Mouse (Mus musculus) embryonic facial prominence, embryonic 14.5 days (tissue): Measurements from ENCODE around the gene Rnf157. TPM values are rescaled to one million over a fixed set of nuclear protein-coding genes. Genes with fewer than 3 reads are reported as not detected.

ENCODE experiments used
- ATAC-seq: fragments of 200-750 bp; cut with Nextera tagmentation; 2 replicates; pipeline ENCODE4 v1.8.0; 2017; ENCODE audit warnings: low read depth, moderate number of reproducible peaks, moderate TSS enrichment
- DNase-seq: peaks from one replicate; pipeline ENCODE4 v3.0.0-alpha.2; 2015; ENCODE audit warnings: low spot score
- H3K27ac ChIP-seq: fragments of 300-500 bp; sonication (generic); replicated peaks from 2 replicates; pipeline ENCODE4 v1.5.1; 2014; ENCODE audit warnings: low read depth, mild to moderate bottlenecking, low read length, moderate library complexity
- H3K27me3 ChIP-seq: fragments of 300-500 bp; sonication (generic); replicated peaks from 2 replicates; pipeline ENCODE4 v1.6.1; 2014; ENCODE audit warnings: low read length; ENCODE audit not compliant: control insufficient read depth, insufficient read depth
- H3K36me3 ChIP-seq: fragments of 300-500 bp; sonication (generic); 2 replicates; pipeline ENCODE4 v1.6.1; 2014; ENCODE audit warnings: low read length, mixed read lengths; ENCODE audit not compliant: control insufficient read depth, insufficient read depth
- H3K4me1 ChIP-seq: fragments of 300-500 bp; sonication (generic); 2 replicates; pipeline ENCODE4 v1.6.1; 2014; ENCODE audit warnings: antibody characterized with exemption, low read length; ENCODE audit not compliant: control insufficient read depth, insufficient read depth
- H3K4me2 ChIP-seq: fragments of 300-500 bp; sonication (generic); 2 replicates; pipeline ENCODE4 v1.6.1; 2014; ENCODE audit warnings: low read depth, mild to moderate bottlenecking, low read length, moderate library complexity, mixed read lengths
- H3K4me3 ChIP-seq: fragments of 300-500 bp; sonication (generic); 2 replicates; pipeline ENCODE4 v1.5.1; 2014; ENCODE audit warnings: low read depth, mild to moderate bottlenecking, low read length
- H3K9ac ChIP-seq: fragments of 300-500 bp; sonication (generic); 2 replicates; pipeline ENCODE4 v1.6.1; 2014; ENCODE audit warnings: low read depth, mild to moderate bottlenecking, low read length, moderate library complexity, mixed read lengths
- H3K9me3 ChIP-seq: fragments of 300-500 bp; sonication (generic); 2 replicates; pipeline ENCODE4 v1.6.1; 2016; ENCODE audit warnings: low read length; ENCODE audit not compliant: control insufficient read depth
- WGBS: fragments of 180-500 bp; shearing (Covaris S2); extraction: QIAGEN DNeasy Blood & Tissue Kit; methylation state at CpG from one replicate; pipeline ENCODE4 v1.1.7; 2014; 5-methylcytosine and 5-hydroxymethylcytosine counted together
- polyA plus RNA-seq: library from polyadenylated mRNA; unstranded; fragments of >200 nt; fragmentation: Nextera tagmentation; extraction: Ambion mirVana; gene quantifications from 2 replicates; pipeline ENCODE4 v1.2.1, GENCODE M21; 2014

Rnf157 gene
- polyA plus RNA-seq, 1 experiment from 2014 or later, result 17.7 TPM

DNA sequence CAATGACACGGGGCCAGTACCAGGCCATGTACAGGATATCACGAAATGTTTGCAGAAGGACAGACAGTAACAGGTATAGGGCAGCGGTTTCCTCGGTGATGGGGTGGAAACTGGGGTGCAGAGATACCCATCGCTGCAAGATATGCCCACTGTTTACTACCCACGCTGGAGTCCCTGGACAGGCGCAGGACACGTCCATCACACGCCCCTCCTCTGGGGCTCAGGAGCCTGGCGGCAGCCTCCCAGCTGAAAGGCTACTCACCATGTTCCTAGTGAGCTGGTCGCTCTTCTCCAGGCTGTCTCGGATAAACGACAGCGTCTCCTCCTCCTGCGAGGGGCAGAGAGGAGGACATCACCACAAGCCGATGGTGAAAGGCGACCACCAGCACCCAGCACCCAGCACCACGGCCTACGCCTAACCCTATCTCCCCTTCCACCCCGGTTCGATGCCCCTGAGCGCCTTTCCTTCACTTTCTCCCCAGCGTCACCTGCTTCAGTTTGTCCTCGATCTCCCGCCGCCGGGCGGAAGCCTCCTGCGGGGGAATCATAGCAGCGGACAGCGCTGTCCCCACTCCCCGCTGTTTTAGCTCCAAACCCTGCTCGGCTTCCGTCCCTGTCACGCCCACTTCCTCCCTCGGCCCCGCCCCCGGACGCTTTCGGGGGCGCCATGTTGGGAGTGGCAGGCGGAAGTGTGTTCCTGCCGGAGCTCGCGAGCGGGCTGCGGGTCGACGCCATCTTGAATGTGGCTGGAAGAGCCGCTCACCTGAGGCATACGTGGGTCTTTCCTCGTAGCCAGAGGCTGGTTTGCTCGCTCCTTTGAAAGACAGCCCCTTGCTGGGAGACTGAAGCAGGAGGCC lies 106.5 kb downstream of the Rnf157 start:
- DNase-seq (peak; percentile 97), ATAC-seq (peak; percentile 95)
- Histone ChIP-seq H3K9ac (peak overlapping the region; percentile 82), H3K4me1 (peaks cover 4% of the 10 kb centered on the region; the same call in 1 of the 2 replicates), H3K4me2 (peak overlapping the region; percentile 82), H3K27me3 (no peaks in the 10 kb centered on the region), H3K36me3 (peaks cover 39% of the 10 kb centered on the region), H3K27ac (peak overlapping the region; percentile 44; the same call in 1 of the 2 replicates), H3K9me3 (no peaks in the 10 kb centered on the region), H3K4me3 (peak overlapping the region; percentile 77)
- 3% methylated on average over 53 of the region's 53 CpGs for WGBS

DNA sequence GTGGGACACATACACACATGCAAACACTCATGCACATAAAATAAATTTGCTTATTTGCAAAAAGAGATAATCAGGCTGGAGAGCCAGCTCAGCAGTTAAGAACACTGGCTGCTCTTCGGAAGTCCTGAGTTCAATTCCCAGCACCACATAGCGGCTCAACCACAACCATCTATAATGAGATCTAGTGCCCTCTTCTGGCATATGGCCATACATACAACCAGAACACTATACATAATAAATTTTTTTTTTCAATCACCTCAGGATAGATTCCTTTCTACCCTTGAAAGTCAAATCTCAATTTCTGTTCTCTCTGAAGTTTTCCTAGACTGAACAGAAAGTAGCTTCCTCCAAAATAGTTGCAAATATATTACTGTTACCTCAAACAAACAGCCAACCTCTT lies 107.4 kb downstream of the Rnf157 start:
- peaks cover 48% of the 10 kb centered on the region for H3K36me3 ChIP-seq
- H3K4me2 ChIP-seq, result peak overlapping the region; percentile 82
- no peaks in the 10 kb centered on the region for H3K9me3 ChIP-seq
- DNase-seq (no peak), ATAC-seq (no peak)
- 96% methylated on average over 2 of the region's 2 CpGs for WGBS
- no peaks in the 10 kb centered on the region for H3K27me3 ChIP-seq
- H3K9ac ChIP-seq, result peak overlapping the region; percentile 82; the same call in 1 of the 2 replicates
- no peak overlapping the region for H3K27ac ChIP-seq
- peaks cover 4% of the 10 kb centered on the region; the same call in 1 of the 2 replicates for H3K4me1 ChIP-seq
- peak overlapping the region; percentile 77 for H3K4me3 ChIP-seq

DNA sequence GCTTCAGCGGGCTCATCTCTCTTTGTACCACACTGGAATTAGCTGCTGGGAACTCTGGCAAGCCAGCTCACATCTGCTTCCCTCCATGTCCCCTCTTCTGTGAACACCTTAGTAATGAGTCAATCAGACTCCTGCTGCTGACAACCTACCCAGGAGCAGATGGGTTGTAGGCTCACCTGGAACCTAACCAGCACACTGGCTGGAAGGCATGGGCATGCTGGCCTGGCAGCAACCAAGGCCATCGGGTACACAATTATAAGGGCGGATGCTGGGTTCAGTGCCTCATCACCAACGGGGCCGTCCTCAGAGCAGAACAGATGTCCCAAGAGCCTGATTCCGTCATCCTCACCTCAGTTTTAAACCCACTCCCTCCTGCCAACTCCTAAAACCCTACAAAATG lies 114.2 kb downstream of the Rnf157 start:
- ATAC-seq, result no peak
- no peaks in the 10 kb centered on the region for H3K9me3 ChIP-seq
- peaks cover 93% of the 10 kb centered on the region for H3K36me3 ChIP-seq
- no peak overlapping the region for H3K4me3 ChIP-seq
- H3K9ac ChIP-seq, result no peak overlapping the region
- 83% methylated on average over 6 of the region's 6 CpGs for WGBS
- H3K4me2 ChIP-seq, result no peak overlapping the region
- DNase-seq, result no peak
- no peaks in the 10 kb centered on the region for H3K4me1 ChIP-seq
- no peak overlapping the region for H3K27ac ChIP-seq
- H3K27me3 ChIP-seq, result no peaks in the 10 kb centered on the region

- no peak for ATAC-seq
- Histone ChIP-seq H3K4me3 (no peak overlapping the region), H3K36me3 (peaks cover 90% of the 10 kb centered on the region), H3K27ac (no peak overlapping the region), H3K9ac (no peak overlapping the region), H3K4me2 (no peak overlapping the region), H3K27me3 (no peaks in the 10 kb centered on the region), H3K4me1 (no peaks in the 10 kb centered on the region), H3K9me3 (no peaks in the 10 kb centered on the region)
- DNase-seq, result no peak
- WGBS, result 90% methylated on average over 11 of the region's 11 CpGs
Measured at GRCm38 (mm10) chr11:116298221-116298620, 114.6 kb downstream of the Rnf157 start.

DNA sequence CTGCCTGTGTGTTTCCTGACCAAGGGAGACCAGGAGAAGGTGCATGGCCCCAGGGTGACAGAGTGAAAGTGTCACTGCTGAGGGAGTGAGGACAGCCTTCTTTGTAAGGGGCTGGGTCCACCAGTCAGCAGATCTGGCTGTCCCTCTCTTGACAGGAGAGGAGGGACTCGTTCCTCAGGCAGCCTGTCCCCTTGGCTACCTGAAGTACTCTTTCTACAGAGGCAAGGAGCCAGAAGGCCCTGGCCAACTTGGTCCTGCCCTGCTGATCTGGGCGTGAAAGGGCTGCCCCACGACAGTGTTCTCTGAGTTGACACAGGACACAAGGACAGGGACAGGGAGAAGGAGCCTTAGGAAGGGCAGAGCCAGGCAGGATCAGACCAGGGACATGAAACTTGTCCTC lies 115.8 kb downstream of the Rnf157 start:
- no peaks in the 10 kb centered on the region for H3K9me3 ChIP-seq
- no peak overlapping the region for H3K9ac ChIP-seq
- ATAC-seq, result no peak
- WGBS, result 92% methylated on average over 2 of the region's 3 CpGs
- H3K4me1 ChIP-seq, result no peaks in the 10 kb centered on the region
- H3K36me3 ChIP-seq, result peaks cover 90% of the 10 kb centered on the region
- H3K4me2 ChIP-seq, result no peak overlapping the region
- H3K4me3 ChIP-seq, result no peak overlapping the region
- no peak for DNase-seq
- H3K27ac ChIP-seq, result no peak overlapping the region
- H3K27me3 ChIP-seq, result no peaks in the 10 kb centered on the region

DNA sequence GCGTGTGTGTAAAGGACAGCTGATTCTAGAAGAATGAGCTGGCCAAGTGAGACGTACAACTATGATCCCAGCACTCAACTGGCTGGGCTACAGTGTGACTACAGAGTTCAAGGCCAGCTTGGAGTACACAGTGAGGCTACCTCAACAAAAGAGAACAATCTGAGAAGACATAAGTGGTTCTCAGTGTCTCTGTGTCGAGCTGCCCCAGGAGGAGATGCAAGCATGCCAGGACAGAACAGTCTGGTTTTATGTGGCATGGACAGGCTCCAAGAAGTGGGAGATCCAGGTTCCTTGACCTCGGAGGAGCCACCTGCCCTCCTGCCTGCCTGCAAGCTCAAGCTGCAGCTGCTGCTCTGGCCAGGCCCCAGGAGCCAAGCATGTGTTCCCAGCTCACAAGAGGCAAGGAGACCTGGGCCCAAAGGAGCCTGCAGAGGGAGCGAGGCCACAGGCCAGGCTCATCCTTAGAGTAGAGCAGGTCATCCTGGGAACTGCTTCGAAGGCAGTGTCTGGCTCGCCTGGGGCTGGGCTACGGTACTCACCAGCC lies 116.6 kb downstream of the Rnf157 start:
- Histone ChIP-seq H3K27ac (no peak overlapping the region), H3K4me2 (no peak overlapping the region), H3K9ac (no peak overlapping the region), H3K27me3 (no peaks in the 10 kb centered on the region), H3K9me3 (no peaks in the 10 kb centered on the region), H3K4me3 (no peak overlapping the region), H3K4me1 (no peaks in the 10 kb centered on the region), H3K36me3 (peaks cover 90% of the 10 kb centered on the region)
- no peak for ATAC-seq
- WGBS, result 84% methylated on average over 8 of the region's 8 CpGs
- DNase-seq, result no peak

GRCm38 (mm10) chr11:116294319-116294718 lies 118.5 kb downstream of the Rnf157 start:
- Histone ChIP-seq H3K4me3 (no peak overlapping the region), H3K4me2 (no peak overlapping the region), H3K9me3 (no peaks in the 10 kb centered on the region), H3K36me3 (peaks cover 90% of the 10 kb centered on the region), H3K4me1 (no peaks in the 10 kb centered on the region), H3K9ac (no peak overlapping the region), H3K27ac (no peak overlapping the region), H3K27me3 (no peaks in the 10 kb centered on the region)
- ATAC-seq, result no peak
- peak; percentile 84 for DNase-seq
- 33% methylated on average over 5 of the region's 5 CpGs for WGBS

DNA sequence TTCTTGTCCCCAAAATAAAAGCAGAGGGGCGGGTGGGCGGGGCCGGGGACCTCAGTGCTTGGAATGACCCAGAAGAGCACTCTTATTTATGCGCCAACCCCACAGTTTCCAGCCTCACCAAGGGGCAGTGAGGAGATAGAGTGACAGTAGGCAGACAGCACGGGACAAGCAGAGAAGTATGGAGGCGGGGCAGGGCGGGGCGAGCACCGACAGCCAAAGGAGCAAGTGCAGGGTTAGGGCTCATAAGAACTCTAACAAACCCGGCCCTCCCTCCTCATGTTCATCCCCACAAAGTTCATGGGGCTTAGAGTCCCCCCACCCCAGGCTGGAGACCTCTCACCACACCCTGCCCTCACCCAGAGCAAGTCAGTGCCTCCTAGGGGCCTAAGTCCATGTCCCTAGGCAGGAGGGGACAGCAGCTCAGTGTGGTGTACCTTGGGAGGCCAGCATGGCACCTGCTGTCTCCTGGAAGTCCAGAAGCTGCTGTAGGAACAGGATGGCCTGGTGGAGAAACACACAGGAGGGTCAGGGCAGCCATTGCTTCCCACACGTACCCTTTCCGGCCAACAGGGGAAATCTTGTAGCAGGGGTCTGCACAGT lies 119.2 kb downstream of the Rnf157 start:
- Histone ChIP-seq H3K9ac (no peak overlapping the region), H3K4me3 (no peak overlapping the region), H3K9me3 (no peaks in the 10 kb centered on the region), H3K27me3 (no peaks in the 10 kb centered on the region), H3K4me2 (no peak overlapping the region), H3K4me1 (no peaks in the 10 kb centered on the region), H3K36me3 (peaks cover 90% of the 10 kb centered on the region), H3K27ac (no peak overlapping the region)
- no peak for ATAC-seq
- 80% methylated on average over 12 of the region's 12 CpGs for WGBS
- no peak for DNase-seq
